In the genomic region with DNA sequence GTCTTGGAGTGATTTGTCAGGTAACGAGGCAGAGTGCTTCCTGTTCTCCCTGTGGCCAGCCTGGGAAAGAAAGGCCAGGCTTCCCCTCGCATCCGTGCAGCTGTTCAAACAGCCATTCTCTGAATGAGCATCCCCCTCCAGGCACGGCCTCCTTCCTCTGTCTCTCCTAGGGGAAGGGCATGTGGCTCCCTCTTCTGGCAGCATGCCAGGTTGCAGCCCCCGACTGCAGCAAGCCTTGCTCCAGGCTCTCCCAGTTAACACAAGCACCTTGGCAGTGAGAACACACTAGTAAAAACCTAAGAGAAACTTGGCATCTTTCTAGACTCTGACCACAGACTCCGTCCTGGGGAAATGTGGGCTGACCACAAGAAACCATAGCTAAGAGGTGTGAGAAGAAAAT, we compare ENCODE assay signal across 9 mouse cellular contexts. TPM values are rescaled to one million over a fixed set of nuclear protein-coding genes. Genes with fewer than 3 reads are reported as not detected.
DNase-seq lines count a peak whose midpoint lies in the region; ATAC-seq and TF ChIP-seq lines count a peak whose summit lies in the region.
"Had no signal": no experiment of that assay in that cellular context is flagged by ENCODE, and none has a peak within 500 bp of the region (broad histone marks: within the 10 kb centered on the region; RNA-seq: fewer than 3 reads in every experiment).

No protein-coding gene starts in this region.

- peaks cover 69% of the 10 kb centered on the region for H3K36me3 ChIP-seq in forebrain, embryonic 15.5 days
- peaks cover 8% of the 10 kb centered on the region; the same call in 1 of the 2 replicates for H3K36me3 ChIP-seq in kidney, adult 2 months (ENCODE audit: control insufficient read depth, insufficient read depth, low read length)
- peaks cover 38% of the 10 kb centered on the region for H3K36me3 ChIP-seq in liver, embryonic 11.5 days (ENCODE audit: control insufficient read depth, insufficient read depth, low read length)
- H3K36me3 ChIP-seq in neural tube, embryonic 14.5 days (ENCODE audit: control insufficient read depth, insufficient read depth, low read length): peaks cover 43% of the 10 kb centered on the region
- peaks cover 21% of the 10 kb centered on the region; the same call in 1 of the 2 replicates for H3K36me3 ChIP-seq in thymus, adult 2 months (ENCODE audit: control insufficient read depth, insufficient read depth, low read length)

- TF ChIP-seq POLR2A in kidney, adult 2 months (IDR thresholded peaks at IDR 0.05; ENCODE audit: low read depth, low read length): no peak
- TF ChIP-seq POLR2A in thymus, adult 2 months (IDR thresholded peaks at IDR 0.05; ENCODE audit: control insufficient read depth, extremely low read depth, insufficient read depth, low read length, poor library complexity): no peak

- TF ChIP-seq CTCF in kidney, adult 2 months (conservative IDR thresholded peaks at IDR 0.05; ENCODE audit: insufficient read depth, insufficient read length, low read depth, low read length): no peak
- TF ChIP-seq CTCF in thymus, adult 2 months (IDR thresholded peaks at IDR 0.05; ENCODE audit: borderline replicate concordance, control insufficient read depth, extremely low read depth, insufficient read depth, low read length, poor library complexity): peak; percentile 78; the same call in 1 of the 2 replicates

- H3K27ac ChIP-seq in forebrain, embryonic 15.5 days (replicated peaks): no peak overlapping the region
- no peak overlapping the region for H3K27ac ChIP-seq in kidney, adult 2 months (ENCODE audit: insufficient read depth, low read depth, low read length)
- no peak overlapping the region for H3K27ac ChIP-seq in liver, embryonic 11.5 days (ENCODE audit: low read depth, low read length)
- H3K27ac ChIP-seq in neural tube, embryonic 14.5 days (ENCODE audit: low read depth, low read length): 0 out of 2 replicates have a peak overlapping the region, but pooled peaks have one; percentile 28
- H3K27ac ChIP-seq in thymus, adult 2 months (ENCODE audit: control insufficient read depth, insufficient read depth, low read length): no peak overlapping the region

- no peaks in the 10 kb centered on the region for H3K27me3 ChIP-seq in forebrain, embryonic 15.5 days
- no peaks in the 10 kb centered on the region for H3K27me3 ChIP-seq in kidney, adult 2 months (replicated peaks; ENCODE audit: control insufficient read depth, insufficient read depth, low read length)
- no peaks in the 10 kb centered on the region for H3K27me3 ChIP-seq in liver, embryonic 11.5 days (replicated peaks; ENCODE audit: control insufficient read depth, insufficient read depth, low read length)
- no peaks in the 10 kb centered on the region for H3K27me3 ChIP-seq in neural tube, embryonic 14.5 days (ENCODE audit: control insufficient read depth, insufficient read depth, low read length)
- no peaks in the 10 kb centered on the region for H3K27me3 ChIP-seq in thymus, adult 2 months (ENCODE audit: control insufficient read depth, insufficient read depth, low read length)

- 0 out of 2 replicates have a peak, but pooled peaks cover 4% of the 10 kb centered on the region for H3K4me1 ChIP-seq in forebrain, embryonic 15.5 days
- no peaks in the 10 kb centered on the region for H3K4me1 ChIP-seq in kidney, adult 2 months (ENCODE audit: control insufficient read depth, insufficient read depth, low read length)
- no peaks in the 10 kb centered on the region for H3K4me1 ChIP-seq in liver, embryonic 11.5 days (replicated peaks; ENCODE audit: control insufficient read depth, insufficient read depth, low read length)
- H3K4me1 ChIP-seq in neural tube, embryonic 14.5 days (ENCODE audit: control insufficient read depth, insufficient read depth, low read length): peaks cover 5% of the 10 kb centered on the region; the same call in 1 of the 2 replicates
- no peaks in the 10 kb centered on the region for H3K4me1 ChIP-seq in thymus, adult 2 months (replicated peaks; ENCODE audit: control insufficient read depth, insufficient read depth, low read length)

- H3K4me2 ChIP-seq in forebrain, embryonic 15.5 days (replicated peaks): no peak overlapping the region
- no peak overlapping the region for H3K4me2 ChIP-seq in liver, embryonic 11.5 days
- no peak overlapping the region for H3K4me2 ChIP-seq in neural tube, embryonic 14.5 days (ENCODE audit: low read depth, low read length)

- peak; percentile 52 to 65 for DNase-seq in cerebellum, postnatal 14 days
- DNase-seq in cerebellum, adult 11-12 months: no peak
- peak; percentile 90 for DNase-seq in ZHBTc4 (ENCODE audit: low read depth, low spot score)
- peak; percentile 44 for DNase-seq in kidney, adult 2 months
- DNase-seq in liver, embryonic 11.5 days (ENCODE audit: low spot score): peak; percentile 77
- DNase-seq in thymus, adult 2 months: peak; percentile 85

- H3K9ac ChIP-seq in forebrain, embryonic 15.5 days (replicated peaks): no peak overlapping the region
- H3K9ac ChIP-seq in liver, embryonic 11.5 days (ENCODE audit: low read depth, low read length): no peak overlapping the region
- H3K9ac ChIP-seq in neural tube, embryonic 14.5 days (replicated peaks; ENCODE audit: low read depth, low read length): no peak overlapping the region

- no peak overlapping the region for H3K4me3 ChIP-seq in forebrain, embryonic 15.5 days
- no peak overlapping the region for H3K4me3 ChIP-seq in kidney, adult 2 months (ENCODE audit: insufficient read depth, low read depth, low read length)
- no peak overlapping the region for H3K4me3 ChIP-seq in liver, embryonic 11.5 days (ENCODE audit: low read depth, low read length)
- no peak overlapping the region for H3K4me3 ChIP-seq in neural tube, embryonic 14.5 days (ENCODE audit: low read depth, low read length)
- no peak overlapping the region for H3K4me3 ChIP-seq in thymus, adult 2 months (ENCODE audit: control insufficient read depth, insufficient read depth, low read length)
- H3K4me3 ChIP-seq: myocyte had no signal

- H3K9me3 ChIP-seq in forebrain, embryonic 15.5 days: no peaks in the 10 kb centered on the region
- H3K9me3 ChIP-seq in liver, embryonic 11.5 days (ENCODE audit: control insufficient read depth, low read length): no peaks in the 10 kb centered on the region
- H3K9me3 ChIP-seq in neural tube, embryonic 14.5 days (ENCODE audit: control insufficient read depth, low read length): no peaks in the 10 kb centered on the region

- 0 out of 2 replicates have a peak, but pooled peaks have one; percentile 29 for ATAC-seq in forebrain, embryonic 15.5 days (replicated peaks)
- peak; percentile 56; the same call in 1 of the 2 replicates for ATAC-seq in liver, embryonic 11.5 days (replicated peaks; ENCODE audit: low FRiP score)
- ATAC-seq in neural tube, embryonic 14.5 days (ENCODE audit: low read depth): peak; percentile 77; the same call in 1 of the 2 replicates

- 14% methylated on average over 6 of the region's 6 CpGs for WGBS in forebrain, embryonic 15.5 days
- 43% methylated on average over 6 of the region's 6 CpGs for WGBS in kidney, adult 2 months
- 44% methylated on average over 6 of the region's 6 CpGs for WGBS in liver, embryonic 11.5 days
- WGBS in neural tube, embryonic 14.5 days: 16% methylated on average over 6 of the region's 6 CpGs
- WGBS in thymus, adult 2 months: 36% methylated on average over 6 of the region's 6 CpGs

RNA-seq across cellular contexts. Expression of a gene that starts 9.6 kb away (rescaled TPM):
- polyA plus RNA-seq in forebrain, embryonic 15.5 days (2015; fragmentation: Nextera tagmentation; extraction: Ambion mirVana): 187 and 192 TPM in 2 replicates
- polyA plus RNA-seq in kidney, adult 2 months (2012; rRNA removed): 258 and 296 TPM in 2 replicates
- 308 and 337 TPM in 2 replicates for polyA plus RNA-seq in liver, embryonic 11.5 days (2014; fragmentation: Nextera tagmentation; extraction: Ambion mirVana)
- 183 and 185 TPM in 2 replicates for polyA plus RNA-seq in neural tube, embryonic 14.5 days (2014; fragmentation: Nextera tagmentation; extraction: Ambion mirVana)
- 88.9 and 103 TPM in 2 replicates for polyA plus RNA-seq in thymus, adult 2 months (2012; rRNA removed)

RNA-seq across cellular contexts. Expression of a gene that starts 36.2 kb away (rescaled TPM):
- 32.5 and 35.4 TPM in 2 replicates for polyA plus RNA-seq in forebrain, embryonic 15.5 days (2015; fragmentation: Nextera tagmentation; extraction: Ambion mirVana)
- polyA plus RNA-seq in kidney, adult 2 months (2012; rRNA removed): 10.9 and 11.4 TPM in 2 replicates
- polyA plus RNA-seq in liver, embryonic 11.5 days (2014; fragmentation: Nextera tagmentation; extraction: Ambion mirVana): 8.7 TPM in 2 replicates
- polyA plus RNA-seq in neural tube, embryonic 14.5 days (2014; fragmentation: Nextera tagmentation; extraction: Ambion mirVana): 12.9 and 14.0 TPM in 2 replicates
- 34.1 and 38.6 TPM in 2 replicates for polyA plus RNA-seq in thymus, adult 2 months (2012; rRNA removed)

RNA-seq across cellular contexts. Expression of a gene that starts 47.1 kb away (rescaled TPM):
- 1.4 and 1.9 TPM in 2 replicates for polyA plus RNA-seq in forebrain, embryonic 15.5 days (2015; fragmentation: Nextera tagmentation; extraction: Ambion mirVana)
- 0.03 and 0.07 TPM in 2 replicates for polyA plus RNA-seq in kidney, adult 2 months (2012; rRNA removed)
- 1.5 and 1.6 TPM in 2 replicates for polyA plus RNA-seq in liver, embryonic 11.5 days (2014; fragmentation: Nextera tagmentation; extraction: Ambion mirVana)
- 1.4 and 2.5 TPM in 2 replicates for polyA plus RNA-seq in neural tube, embryonic 14.5 days (2014; fragmentation: Nextera tagmentation; extraction: Ambion mirVana)
- polyA plus RNA-seq in thymus, adult 2 months (2012; rRNA removed): 0.34 and 0.38 TPM in 2 replicates
